Mouse (Mus musculus) megakaryocyte, embryonic 14.5 days (primary cell): ENCODE results near the gene Hoxa7.

Experiments used
- FLI1 ChIP-seq: IDR thresholded peaks from 2 replicates; pipeline ENCODE4 v1.6.1; 2012; ENCODE audit warnings: low read length, inconsistent platforms, mixed read lengths
- GATA1 ChIP-seq: IDR thresholded peaks from 3 replicates; pipeline ENCODE4 v1.6.1; 2012; ENCODE audit warnings: mixed read lengths, low read length, inconsistent platforms, borderline replicate concordance

- no peak for TF ChIP-seq GATA1
- no peak for TF ChIP-seq FLI1
Observed at GRCm38 (mm10) chr6:52237346-52238154, 15.9 kb upstream of the Hoxa7 start.
